Mouse (Mus musculus): ENCODE measurements around the gene Haus6. TPM values are rescaled to one million over a fixed set of nuclear protein-coding genes. Genes with fewer than 3 reads are reported as not detected.
"Not testable (repeated sequence)": the region's sequence is repeated elsewhere in the genome, so short reads cannot be mapped to it uniquely, and the experiment has no call there.

Haus6 gene
- 13.0 and 16.1 TPM in 2 replicates for polyA plus RNA-seq (2016; fragmentation: Nextera tagmentation; extraction: Ambion mirVana)

- ATAC-seq (ENCODE audit: insufficient number of reproducible peaks, low FRiP score), result peak; percentile 100
- Histone ChIP-seq H3K9ac (peak within 1 kb of the TSS; percentile 79), H3K4me3 (peak within 1 kb of the TSS; percentile 96), H3K9me3 (replicated peaks) (no peaks in the 10 kb centered on the region), H3K27ac (ENCODE audit: poor library complexity, severe bottlenecking) (peak within 1 kb of the TSS; percentile 39), H3K4me1 (replicated peaks) (peaks cover 7% of the 10 kb centered on the region), H3K4me2 (peak within 1 kb of the TSS; percentile 78), H3K36me3 (peaks cover 4% of the 10 kb centered on the region), H3K27me3 (replicated peaks) (no peaks in the 10 kb centered on the region)
- under 1% methylated on average over 59 of the region's 59 CpGs for WGBS
These were observed at the start of gene Haus6 for GRCm38 (mm10) chr4:86611524-86612288. TSS of gene Haus6 (minus strand) at chr4:86612055.

GRCm38 (mm10) chr4:86657176-86657575, 45.3 kb upstream of the Haus6 start:
- peaks cover 6% of the 10 kb centered on the region; the same call in 1 of the 2 replicates for H3K4me1 ChIP-seq (replicated peaks)
- peak; percentile 55; the same call in 1 of the 2 replicates for ATAC-seq (ENCODE audit: insufficient number of reproducible peaks, low FRiP score)
- H3K9ac ChIP-seq, result no peak overlapping the region
- no peaks in the 10 kb centered on the region; the same call in 1 of the 2 replicates for H3K9me3 ChIP-seq (replicated peaks)
- WGBS, result 66% methylated on average over 12 of the region's 12 CpGs
- no peak overlapping the region for H3K4me3 ChIP-seq
- H3K27me3 ChIP-seq (replicated peaks), result no peaks in the 10 kb centered on the region
- H3K27ac ChIP-seq (ENCODE audit: poor library complexity, severe bottlenecking), result no peak overlapping the region; the same call in 1 of the 2 replicates
- no peak overlapping the region for H3K4me2 ChIP-seq
- H3K36me3 ChIP-seq, result peaks cover 67% of the 10 kb centered on the region

- H3K4me1 ChIP-seq (replicated peaks); H3K4me3 ChIP-seq; H3K27me3 ChIP-seq (replicated peaks); H3K27ac ChIP-seq (ENCODE audit: poor library complexity, severe bottlenecking); H3K9me3 ChIP-seq (replicated peaks); H3K4me2 ChIP-seq; H3K9ac ChIP-seq; ATAC-seq (ENCODE audit: insufficient number of reproducible peaks, low FRiP score): not testable (repeated sequence)
- peaks cover 60% of the 10 kb centered on the region for H3K36me3 ChIP-seq
- WGBS, result 92% methylated on average over 8 of the region's 8 CpGs
These were observed 44.6 kb upstream of the Haus6 start for GRCm38 (mm10) chr4:86656410-86656809.

GRCm38 (mm10) chr4:86651686-86652384, 40.0 kb upstream of the Haus6 start:
- WGBS, result 72% methylated on average over 10 of the region's 10 CpGs
- no peak for ATAC-seq (ENCODE audit: insufficient number of reproducible peaks, low FRiP score)
- H3K4me3 ChIP-seq, result no peak overlapping the region
- H3K27me3 ChIP-seq (replicated peaks), result no peaks in the 10 kb centered on the region
- no peak overlapping the region for H3K27ac ChIP-seq (ENCODE audit: poor library complexity, severe bottlenecking)
- H3K4me2 ChIP-seq, result no peak overlapping the region
- H3K36me3 ChIP-seq, result peaks cover 21% of the 10 kb centered on the region
- H3K4me1 ChIP-seq (replicated peaks), result no peaks in the 10 kb centered on the region
- no peak overlapping the region for H3K9ac ChIP-seq
- peaks cover 4% of the 10 kb centered on the region; the same call in 1 of the 2 replicates for H3K9me3 ChIP-seq (replicated peaks)

- not testable (repeated sequence) for H3K4me2 ChIP-seq; ATAC-seq (ENCODE audit: insufficient number of reproducible peaks, low FRiP score); H3K9ac ChIP-seq; H3K9me3 ChIP-seq (replicated peaks); H3K4me1 ChIP-seq (replicated peaks); H3K4me3 ChIP-seq; H3K36me3 ChIP-seq; H3K27me3 ChIP-seq (replicated peaks); H3K27ac ChIP-seq (ENCODE audit: poor library complexity, severe bottlenecking)
- WGBS, result 87% methylated on average over 11 of the region's 13 CpGs
These were observed 36.5 kb upstream of the Haus6 start for GRCm38 (mm10) chr4:86648394-86648793.

GRCm38 (mm10) chr4:86637561-86637960, 25.7 kb upstream of the Haus6 start:
- not testable (repeated sequence) for H3K4me3 ChIP-seq; H3K36me3 ChIP-seq; ATAC-seq (ENCODE audit: insufficient number of reproducible peaks, low FRiP score); H3K27ac ChIP-seq (ENCODE audit: poor library complexity, severe bottlenecking); H3K9ac ChIP-seq; H3K27me3 ChIP-seq (replicated peaks); H3K4me1 ChIP-seq (replicated peaks); H3K9me3 ChIP-seq (replicated peaks)
- 0 out of 2 replicates have a peak overlapping the region, but pooled peaks have one; percentile 24 for H3K4me2 ChIP-seq
- 52% methylated on average over 9 of the region's 9 CpGs for WGBS

GRCm38 (mm10) chr4:86634873-86635272, 23.0 kb upstream of the Haus6 start:
- H3K4me1 ChIP-seq (replicated peaks); H3K36me3 ChIP-seq; H3K4me3 ChIP-seq; H3K9ac ChIP-seq; H3K27ac ChIP-seq (ENCODE audit: poor library complexity, severe bottlenecking); H3K27me3 ChIP-seq (replicated peaks); H3K9me3 ChIP-seq (replicated peaks); H3K4me2 ChIP-seq: not testable (repeated sequence)
- ATAC-seq (ENCODE audit: insufficient number of reproducible peaks, low FRiP score), result peak; percentile 51; the same call in 1 of the 2 replicates

- H3K4me3 ChIP-seq; ATAC-seq (ENCODE audit: insufficient number of reproducible peaks, low FRiP score); H3K27me3 ChIP-seq (replicated peaks); H3K9me3 ChIP-seq (replicated peaks); H3K27ac ChIP-seq (ENCODE audit: poor library complexity, severe bottlenecking); H3K4me2 ChIP-seq; H3K4me1 ChIP-seq (replicated peaks); H3K36me3 ChIP-seq; H3K9ac ChIP-seq: not testable (repeated sequence)
These were observed 22.5 kb upstream of the Haus6 start for GRCm38 (mm10) chr4:86634312-86634711.

GRCm38 (mm10) chr4:86632556-86632955, 20.7 kb upstream of the Haus6 start:
- not testable (repeated sequence) for H3K9me3 ChIP-seq (replicated peaks); ATAC-seq (ENCODE audit: insufficient number of reproducible peaks, low FRiP score); H3K36me3 ChIP-seq; H3K4me3 ChIP-seq; H3K27me3 ChIP-seq (replicated peaks); H3K4me2 ChIP-seq; H3K27ac ChIP-seq (ENCODE audit: poor library complexity, severe bottlenecking); H3K9ac ChIP-seq; H3K4me1 ChIP-seq (replicated peaks)
- 64% methylated on average over 5 of the region's 5 CpGs for WGBS

GRCm38 (mm10) chr4:86631831-86632230, 20.0 kb upstream of the Haus6 start:
- H3K27me3 ChIP-seq (replicated peaks), result no peaks in the 10 kb centered on the region
- no peaks in the 10 kb centered on the region for H3K9me3 ChIP-seq (replicated peaks)
- H3K4me1 ChIP-seq (replicated peaks), result no peaks in the 10 kb centered on the region
- no peak for ATAC-seq (ENCODE audit: insufficient number of reproducible peaks, low FRiP score)
- H3K4me3 ChIP-seq, result no peak overlapping the region
- no peak overlapping the region for H3K4me2 ChIP-seq
- no peak overlapping the region for H3K27ac ChIP-seq (ENCODE audit: poor library complexity, severe bottlenecking)
- no peaks in the 10 kb centered on the region for H3K36me3 ChIP-seq
- no peak overlapping the region for H3K9ac ChIP-seq
- WGBS, result 80% methylated on average over 4 of the region's 4 CpGs

- H3K36me3 ChIP-seq; H3K4me3 ChIP-seq; ATAC-seq (ENCODE audit: insufficient number of reproducible peaks, low FRiP score); H3K9me3 ChIP-seq (replicated peaks); H3K27me3 ChIP-seq (replicated peaks); H3K4me2 ChIP-seq; H3K4me1 ChIP-seq (replicated peaks); H3K9ac ChIP-seq; H3K27ac ChIP-seq (ENCODE audit: poor library complexity, severe bottlenecking): not testable (repeated sequence)
- 92% methylated on average over 7 of the region's 7 CpGs for WGBS
These were observed 14.6 kb upstream of the Haus6 start for GRCm38 (mm10) chr4:86626496-86626895.

Data from heart, embryonic 12.5 days (tissue).